Mouse (Mus musculus) urinary bladder, postnatal 10 days (tissue): ENCODE results near the gene Dennd1b.

ENCODE experiments used
- DNase-seq: peaks from one replicate; pipeline ENCODE4 v3.0.0; 2022; ENCODE audit warnings: low spot score

The Dennd1b gene

DNA sequence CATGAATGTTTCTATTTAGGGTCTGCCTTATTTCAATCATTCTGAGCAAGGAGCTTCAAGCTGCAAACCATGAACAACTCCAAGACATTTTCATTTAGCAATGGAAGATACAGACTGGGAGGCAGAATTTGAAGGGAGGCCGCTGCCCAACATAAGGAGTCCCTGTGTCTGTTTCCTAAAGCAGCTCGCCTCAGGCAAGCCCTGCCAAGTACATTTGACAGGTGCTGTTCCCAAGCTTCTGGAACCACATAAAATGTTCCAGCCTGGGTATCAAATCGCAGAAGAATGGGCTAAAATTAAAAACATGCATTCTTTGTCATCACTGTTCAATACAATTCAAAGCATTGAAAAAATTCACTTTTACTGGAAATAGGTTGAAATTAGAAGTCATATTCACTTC is 229.4 kb downstream of the Dennd1b start:
- DNase-seq, result no peak

DNA sequence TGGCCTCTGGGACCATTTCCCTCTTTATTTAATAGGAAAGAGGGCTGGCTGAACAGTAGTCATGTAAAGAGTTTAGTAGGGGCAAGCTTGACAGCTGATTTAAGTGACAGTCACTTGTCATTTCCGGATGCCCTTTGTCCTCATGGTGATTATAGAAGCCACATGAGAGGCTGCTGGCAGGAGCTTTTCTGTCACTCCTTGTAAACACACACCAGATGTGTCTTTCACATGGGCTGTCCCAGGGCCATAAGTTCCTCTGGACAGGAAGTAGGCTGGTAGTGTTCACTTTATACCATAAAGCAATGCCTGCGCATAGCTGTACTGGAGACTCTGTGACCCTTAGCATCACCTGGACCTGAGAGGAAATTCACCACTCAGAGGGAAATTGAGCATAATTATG is 230.8 kb downstream of the Dennd1b start:
- DNase-seq, result no peak

DNA sequence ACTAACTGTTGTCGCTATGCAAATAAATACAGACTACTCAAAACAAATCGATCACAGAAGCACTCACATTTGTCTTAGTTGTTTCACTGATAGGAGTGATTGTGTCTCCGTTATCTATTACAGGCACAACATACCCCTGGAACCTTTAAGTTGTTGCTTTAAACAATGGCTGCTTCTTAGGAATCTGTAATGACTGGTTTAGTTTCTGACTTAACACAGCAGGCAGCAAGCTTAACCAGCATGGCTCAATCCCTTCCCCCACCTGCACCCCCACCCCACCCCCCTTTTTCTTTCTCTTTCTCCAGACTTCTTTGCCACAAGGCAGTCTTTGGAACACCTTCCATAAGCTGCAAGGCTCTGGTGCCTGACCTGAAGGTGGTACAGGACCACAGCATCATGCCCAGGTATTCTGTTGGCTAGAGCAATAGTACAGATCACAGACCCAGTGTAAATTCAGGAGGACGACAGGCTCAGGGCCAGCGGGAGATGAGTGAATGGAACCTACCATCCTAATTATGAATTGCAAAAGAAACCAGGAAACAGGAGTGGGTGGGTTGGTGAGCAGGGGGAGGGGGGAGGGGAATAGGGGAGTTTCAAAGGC is 231.3 kb downstream of the Dennd1b start:
- DNase-seq, result no peak

DNA sequence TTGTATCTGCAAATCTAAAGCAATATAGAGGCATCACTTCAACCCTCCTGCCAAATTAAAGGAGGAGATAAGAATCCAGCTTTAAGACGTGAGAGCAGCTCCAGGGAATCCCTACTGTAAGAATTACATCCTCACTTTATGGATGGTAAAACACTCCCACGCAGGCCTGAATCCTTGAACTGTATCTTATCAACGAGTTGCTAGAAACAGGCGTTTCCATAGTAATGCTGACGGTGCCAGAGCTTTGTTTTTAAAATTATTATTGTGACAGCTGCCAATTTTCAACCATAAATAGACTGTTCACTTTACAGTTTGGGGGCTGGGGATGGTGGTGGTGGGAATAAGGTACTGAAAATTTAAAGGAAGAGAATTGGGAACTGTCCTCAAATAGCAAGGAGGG is 239.8 kb downstream of the Dennd1b start:
- no peak for DNase-seq

DNA sequence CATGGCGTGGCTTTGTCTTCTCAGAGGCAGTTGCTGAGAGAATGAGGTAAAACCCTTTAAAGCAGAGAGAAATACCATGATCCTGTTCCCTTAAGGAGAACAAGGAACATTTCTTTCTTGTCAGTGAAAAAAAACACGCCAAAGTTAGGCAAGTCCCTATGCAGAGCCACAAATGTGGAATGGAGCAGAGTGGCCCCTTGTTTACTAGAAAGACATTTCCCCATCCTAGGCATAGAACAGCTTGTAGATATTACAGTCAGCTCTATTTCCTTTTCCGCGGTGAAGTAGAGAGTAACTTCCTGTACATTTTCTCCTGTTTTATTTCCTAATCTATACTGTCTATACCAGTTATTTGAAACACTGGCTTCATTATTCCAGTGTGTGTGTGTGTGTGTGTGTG is 243.0 kb downstream of the Dennd1b start:
- no peak for DNase-seq

DNA sequence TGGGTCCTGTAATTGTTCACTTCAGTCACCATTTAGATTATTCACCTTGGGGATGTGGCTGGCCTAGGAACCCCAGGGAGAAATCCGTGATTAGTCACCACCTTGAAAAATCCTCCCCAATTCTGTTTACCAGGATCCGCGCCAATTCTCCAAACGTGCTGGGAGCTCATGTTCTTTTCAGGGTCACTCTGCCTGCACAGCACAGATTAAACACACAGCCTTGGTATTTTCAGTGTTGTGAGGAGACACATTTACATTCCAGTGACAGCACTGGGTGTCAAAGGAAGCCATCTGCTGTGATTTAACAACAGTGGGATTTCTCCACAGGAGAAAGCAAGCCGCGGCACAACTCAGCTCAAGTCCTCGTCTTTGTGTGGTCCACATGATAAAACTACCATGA is 246.6 kb downstream of the Dennd1b start:
- no peak for DNase-seq

DNA sequence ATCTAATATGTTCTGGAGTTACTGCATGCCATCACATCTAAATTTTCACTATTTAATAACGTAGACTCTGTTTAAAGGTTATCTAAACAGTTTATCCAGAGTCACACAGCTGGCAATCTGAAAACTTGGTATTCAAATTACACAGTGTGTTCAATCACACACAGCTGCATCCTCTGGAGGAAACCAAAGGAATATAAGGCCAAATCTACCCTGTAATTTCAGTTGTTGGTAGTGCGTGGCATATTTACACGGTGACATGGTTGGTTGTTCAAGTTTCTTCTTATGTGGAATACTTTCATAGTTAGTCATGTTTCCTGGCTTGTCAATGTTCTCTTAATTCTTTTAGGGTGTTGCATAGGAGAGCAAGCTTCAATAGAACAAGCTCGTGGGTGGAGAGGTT is 247.3 kb downstream of the Dennd1b start:
- no peak for DNase-seq

DNA sequence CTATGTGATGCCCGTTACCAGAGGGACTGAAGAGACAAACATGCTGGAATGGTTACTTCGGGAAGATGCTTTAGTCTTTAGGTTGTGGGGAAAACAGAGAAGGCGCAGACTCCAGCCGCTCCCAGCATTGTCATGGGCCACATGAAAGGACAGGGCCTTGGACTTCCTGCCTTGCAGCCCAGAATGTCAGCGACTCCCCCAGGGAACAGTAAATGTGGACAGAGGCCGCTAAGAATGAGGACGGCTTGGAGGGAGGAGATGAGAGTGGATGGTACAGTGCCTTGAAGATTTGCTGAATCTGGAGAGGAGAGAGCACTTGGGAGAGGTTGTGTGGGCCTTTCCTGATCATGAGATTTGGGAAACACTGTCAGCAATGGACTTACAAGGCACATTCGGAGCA is 252.1 kb downstream of the Dennd1b start:
- no peak for DNase-seq

DNA sequence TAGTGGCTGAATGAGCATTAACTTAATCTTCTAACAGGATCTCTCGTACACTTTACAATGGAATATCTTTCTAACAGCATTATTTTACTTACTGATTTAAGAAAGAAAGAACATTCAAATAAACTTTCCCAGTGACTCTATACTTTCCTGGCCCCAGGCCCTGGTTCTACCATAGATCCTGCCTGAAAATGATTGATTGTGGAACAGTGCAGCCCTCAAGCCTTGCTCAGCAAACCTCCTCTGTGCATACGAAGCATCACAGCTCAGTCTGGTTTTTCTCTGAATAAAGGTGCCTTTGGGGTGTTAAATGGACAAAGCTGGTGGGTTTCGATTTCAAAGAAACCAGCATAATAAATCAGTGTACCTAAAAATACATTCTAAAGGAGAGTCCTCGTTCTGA is 260.6 kb downstream of the Dennd1b start:
- DNase-seq, result no peak

DNA sequence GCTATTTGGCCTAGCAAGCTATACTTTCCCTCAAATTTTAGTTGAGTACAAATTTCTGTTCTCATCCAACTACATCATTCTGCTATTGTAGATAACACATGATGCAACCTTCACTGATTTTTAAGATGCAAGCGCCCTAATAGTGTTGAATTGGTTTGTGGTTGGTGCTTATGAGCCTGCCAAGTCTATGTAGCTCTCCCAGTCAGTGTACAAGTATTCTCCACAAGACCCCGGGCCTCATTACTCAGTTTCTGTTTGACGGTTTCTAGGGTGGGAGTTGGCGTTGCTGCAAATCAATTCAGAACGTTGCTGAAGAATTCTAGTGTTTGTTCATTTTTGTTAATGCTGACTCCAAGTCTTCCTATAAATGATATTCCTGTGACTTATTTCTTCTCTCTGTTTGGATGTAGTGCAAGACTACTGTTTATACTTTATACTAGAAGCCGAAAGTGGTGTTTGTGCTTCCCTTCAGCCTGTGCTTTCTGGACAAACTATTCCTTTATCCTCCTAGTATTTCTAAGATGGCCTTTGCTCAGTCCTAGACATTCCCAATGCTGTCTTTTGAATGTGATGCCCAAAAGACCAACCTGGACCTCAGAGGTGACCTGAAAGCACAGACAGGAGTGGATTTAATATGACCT is 261.2 kb downstream of the Dennd1b start:
- no peak for DNase-seq
